Mouse (Mus musculus) olfactory bulb, adult 2 months (tissue): ENCODE measurements around the gene 1700013G24Rik.

Experiments
- CTCF ChIP-seq: fragments of 200-500 bp; IDR thresholded peaks from 2 replicates; pipeline ENCODE4 v1.5.1; 2012; ENCODE audit warnings: low read depth, mild to moderate bottlenecking, low read length, moderate library complexity; ENCODE audit not compliant: insufficient read depth
- POLR2A ChIP-seq: fragments of 200-500 bp; IDR thresholded peaks from 2 replicates; pipeline ENCODE4 v1.6.1; 2012; ENCODE audit warnings: mild to moderate bottlenecking, low read depth, low read length, moderate library complexity; ENCODE audit not compliant: insufficient read depth

- TF ChIP-seq POLR2A (no peak), CTCF (no peak)
Measured at GRCm38 (mm10) chr4:137498882-137499583, 45.9 kb downstream of the 1700013G24Rik start.
